8 mouse cellular contexts compared by ENCODE assay signal in the genomic region with DNA sequence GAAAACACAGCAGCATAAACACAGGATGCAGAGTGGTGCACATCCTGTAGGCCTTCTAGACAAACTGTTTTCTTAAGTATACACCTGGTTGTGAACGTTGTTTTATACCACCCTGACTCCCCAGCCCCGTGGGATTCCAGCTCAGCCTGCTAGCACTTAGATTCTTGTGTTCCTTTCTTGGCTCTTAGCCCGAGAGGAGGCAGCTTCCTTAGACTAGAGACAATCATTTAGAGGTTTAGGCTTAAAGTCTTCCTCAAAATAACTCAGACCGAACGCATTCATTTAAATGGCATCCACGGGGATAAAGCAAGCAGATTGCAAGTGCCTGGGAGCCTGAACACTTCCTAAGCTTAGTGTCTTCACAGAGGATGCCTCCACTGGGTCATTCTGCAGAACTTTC. TPM values are rescaled to one million over a fixed set of nuclear protein-coding genes. Genes with fewer than 3 reads are reported as not detected.
A peak's percentile ranks its signal among the peaks of the same experiment; 100 is the strongest.
DNase-seq lines count a peak whose midpoint lies in the region; ATAC-seq and TF ChIP-seq lines count a peak whose summit lies in the region.

No protein-coding gene starts in this region.

- 0 out of 2 replicates have a peak, but pooled peaks cover 3% of the 10 kb centered on the region for H3K79me2 ChIP-seq in liver, adult 2 months (ENCODE audit: control insufficient read depth, insufficient read depth, low read length)

- peaks cover 4% of the 10 kb centered on the region; the same call in 1 of the 2 replicates for H3K4me1 ChIP-seq in liver, adult 2 months (ENCODE audit: control insufficient read depth, insufficient read depth, low read length)
- H3K4me1 ChIP-seq in embryonic facial prominence, embryonic 12.5 days: peaks cover 41% of the 10 kb centered on the region
- H3K4me1 ChIP-seq in neural tube, embryonic 12.5 days: peaks cover 68% of the 10 kb centered on the region

- H3K9me3 ChIP-seq in embryonic facial prominence, embryonic 12.5 days: no peaks in the 10 kb centered on the region
- H3K9me3 ChIP-seq in neural tube, embryonic 12.5 days: no peaks in the 10 kb centered on the region

- WGBS in liver, adult 2 months: 10% methylated on average over 6 of the region's 6 CpGs
- WGBS in embryonic facial prominence, embryonic 12.5 days: 6% methylated on average over 6 of the region's 6 CpGs
- 0% methylated on average over 6 of the region's 6 CpGs for WGBS in neural tube, embryonic 12.5 days

- peak overlapping the region; percentile 89 for H3K4me2 ChIP-seq in embryonic facial prominence, embryonic 12.5 days (replicated peaks)
- peak overlapping the region; percentile 85 for H3K4me2 ChIP-seq in neural tube, embryonic 12.5 days (replicated peaks)

- no peaks in the 10 kb centered on the region for H3K36me3 ChIP-seq in liver, adult 2 months (ENCODE audit: control insufficient read depth, insufficient read depth, low read length)
- H3K36me3 ChIP-seq in embryonic facial prominence, embryonic 12.5 days: peaks cover 31% of the 10 kb centered on the region
- H3K36me3 ChIP-seq in neural tube, embryonic 12.5 days: peaks cover 29% of the 10 kb centered on the region

- 0 out of 2 replicates have a peak overlapping the region, but pooled peaks have one; percentile 9 for H3K4me3 ChIP-seq in liver, adult 2 months (ENCODE audit: insufficient read depth, low read depth, low read length)
- H3K4me3 ChIP-seq in embryonic facial prominence, embryonic 12.5 days: peak overlapping the region; percentile 85
- peak overlapping the region; percentile 94 for H3K4me3 ChIP-seq in neural tube, embryonic 12.5 days

- H3K27ac ChIP-seq in liver, adult 2 months (replicated peaks; ENCODE audit: insufficient read depth, low read depth, low read length): no peak overlapping the region
- H3K27ac ChIP-seq in embryonic facial prominence, embryonic 12.5 days: no peak overlapping the region
- H3K27ac ChIP-seq in neural tube, embryonic 12.5 days: no peak overlapping the region

- no peak for ATAC-seq in embryonic facial prominence, embryonic 12.5 days (ENCODE audit: insufficient number of reproducible peaks, insufficient read depth, low FRiP score, low TSS enrichment)
- ATAC-seq in neural tube, embryonic 12.5 days (ENCODE audit: low FRiP score, low read depth): no peak
- no peak for ATAC-seq in megakaryocyte progenitor cell, adult 5-6 weeks (replicated peaks; ENCODE audit: poor library complexity)

- H3K9ac ChIP-seq in liver, adult 2 months (ENCODE audit: low read depth, low read length): no peak overlapping the region
- H3K9ac ChIP-seq in embryonic facial prominence, embryonic 12.5 days: peak overlapping the region; percentile 94
- H3K9ac ChIP-seq in neural tube, embryonic 12.5 days: peak overlapping the region; percentile 95

- DNase-seq in liver, adult 2 months (ENCODE audit: extremely low read depth, low read depth, low spot score): no peak
- DNase-seq in liver: no peak
- DNase-seq in induced T-regulatory cell, adult 2 months (ENCODE audit: low read depth): peak; percentile 25
- no peak for DNase-seq in ovary, postnatal 14 days (ENCODE audit: low spot score)
- no peak for DNase-seq in ovary, postnatal 36 days (ENCODE audit: low spot score)

- TF ChIP-seq CTCF in liver, adult 2 months (IDR thresholded peaks at IDR 0.05; ENCODE audit: low read depth, low read length): no peak

- no peak for TF ChIP-seq POLR2A in liver, adult 2 months (IDR thresholded peaks at IDR 0.05; ENCODE audit: extremely low read depth, insufficient read depth, low read length)

- no peaks in the 10 kb centered on the region for H3K27me3 ChIP-seq in liver, adult 2 months (ENCODE audit: control insufficient read depth, insufficient read depth, low read length)
- peaks cover 7% of the 10 kb centered on the region for H3K27me3 ChIP-seq in embryonic facial prominence, embryonic 12.5 days
- H3K27me3 ChIP-seq in neural tube, embryonic 12.5 days (replicated peaks): no peaks in the 10 kb centered on the region

RNA-seq across cellular contexts. Expression of gene Enc1, which starts 1.8 kb away (rescaled TPM):
- 2.3 and 2.6 TPM in 2 replicates for total RNA-seq in liver, adult 2 months (2014; rRNA removed)
- 1.3 TPM in 2 replicates for polyA plus RNA-seq in liver, adult 2 months (2012; rRNA removed)
- polyA plus RNA-seq in embryonic facial prominence, embryonic 12.5 days (2016; fragmentation: Nextera tagmentation; extraction: Ambion mirVana): 7.8 and 8.0 TPM in 2 replicates
- 28.8 and 35.3 TPM in 2 replicates for polyA plus RNA-seq in neural tube, embryonic 12.5 days (2016; fragmentation: Nextera tagmentation; extraction: Ambion mirVana)
- total RNA-seq in megakaryocyte progenitor cell, adult 5-6 weeks (2015): 2.5 and 3.1 TPM in 2 replicates
- total RNA-seq in megakaryocyte progenitor cell, adult 5-6 weeks (2017): 2.6 and 4.0 TPM in 2 replicates

RNA-seq across cellular contexts. Expression of gene Hexb, which starts 44.6 kb away (rescaled TPM):
- total RNA-seq in liver, adult 2 months (2014; rRNA removed): 41.4 and 48.1 TPM in 2 replicates
- polyA plus RNA-seq in liver, adult 2 months (2012; rRNA removed): 43.1 and 54.7 TPM in 2 replicates
- 28.8 and 29.8 TPM in 2 replicates for polyA plus RNA-seq in embryonic facial prominence, embryonic 12.5 days (2016; fragmentation: Nextera tagmentation; extraction: Ambion mirVana)
- 29.2 and 30.1 TPM in 2 replicates for polyA plus RNA-seq in neural tube, embryonic 12.5 days (2016; fragmentation: Nextera tagmentation; extraction: Ambion mirVana)
- total RNA-seq in megakaryocyte progenitor cell, adult 5-6 weeks (2015): 47.2 and 54.0 TPM in 2 replicates
- 38.6 and 39.3 TPM in 2 replicates for total RNA-seq in megakaryocyte progenitor cell, adult 5-6 weeks (2017)

Comparison
In these comparisons a context has a peak if more than half of its experiments do, and no peak if none do; other contexts are left out.
1. H3K4me3 ChIP-seq: peak in every context shown above with its lines; median percentile 94 in neural tube, embryonic 12.5 days; 85 in embryonic facial prominence, embryonic 12.5 days; 9 in liver, adult 2 months.